Mouse (Mus musculus) megakaryocyte, adult 5-6 weeks (primary cell): Measurements from ENCODE around the gene Ccdc180. TPM values are rescaled to one million over a fixed set of nuclear protein-coding genes. Genes with fewer than 3 reads are reported as not detected.
A peak's percentile ranks its signal among the peaks of the same experiment; 100 is the strongest.

ENCODE experiments used
- ATAC-seq: 2 replicates; pipeline ENCODE4 v1.8.0; 2016; ENCODE audit warnings: mild to moderate bottlenecking, inconsistent platforms; ENCODE audit not compliant: poor library complexity, severe bottlenecking
- total RNA-seq, 2 experiments: library from RNA; stranded (forward) in 1 of 2; stranded (reverse) in 1 of 2; fragments of 153-499, 151-499 nt in 1 of 2; fragments of 221-1000, 200-1000 nt in 1 of 2; gene quantifications; 2 replicates each; pipeline versions ENCODE4 v1.2.3 to v1.2.4; 2015 to 2017

Gene Ccdc180
- total RNA-seq, 2 experiments from 2014 or later, result 0.62 to 3.0 TPM

GRCm38 (mm10) chr4:45909924-45910323 lies 19.8 kb downstream of the Ccdc180 start:
- ATAC-seq, result no peak

- ATAC-seq, result no peak
Observed at GRCm38 (mm10) chr4:45911256-45911655, 21.2 kb downstream of the Ccdc180 start.

- ATAC-seq, result no peak
Observed at GRCm38 (mm10) chr4:45911876-45912275, 21.8 kb downstream of the Ccdc180 start.

GRCm38 (mm10) chr4:45917091-45917490 lies 27.0 kb downstream of the Ccdc180 start:
- no peak for ATAC-seq

- no peak for ATAC-seq
Observed at GRCm38 (mm10) chr4:45921663-45922435, 31.7 kb downstream of the Ccdc180 start.

- no peak for ATAC-seq
Observed at GRCm38 (mm10) chr4:45924011-45924410, 33.9 kb downstream of the Ccdc180 start.

GRCm38 (mm10) chr4:45928561-45928960 lies 38.5 kb downstream of the Ccdc180 start:
- no peak for ATAC-seq

- ATAC-seq, result peak; percentile 91
Observed at GRCm38 (mm10) chr4:45941628-45942044, 51.5 kb downstream of the Ccdc180 start.

GRCm38 (mm10) chr4:45947729-45948128 lies 57.6 kb downstream of the Ccdc180 start:
- no peak for ATAC-seq

GRCm38 (mm10) chr4:45949109-45949848 lies 59.2 kb downstream of the Ccdc180 start:
- ATAC-seq, result peak; percentile 94

GRCm38 (mm10) chr4:45951830-45952229 lies 61.7 kb downstream of the Ccdc180 start:
- no peak for ATAC-seq

GRCm38 (mm10) chr4:45953025-45953919 lies 63.2 kb downstream of the Ccdc180 start:
- no peak for ATAC-seq

GRCm38 (mm10) chr4:45955235-45955634 lies 65.1 kb downstream of the Ccdc180 start:
- ATAC-seq, result no peak

- ATAC-seq, result no peak
Observed at GRCm38 (mm10) chr4:45956131-45956530, 66.0 kb downstream of the Ccdc180 start.

- ATAC-seq, result no peak
Observed at GRCm38 (mm10) chr4:45956706-45957105, 66.6 kb downstream of the Ccdc180 start.

- ATAC-seq, result no peak
Observed at GRCm38 (mm10) chr4:45964771-45965439, 74.8 kb downstream of the Ccdc180 start, which contains the start of gene Tdrd7. Tdrd7 (plus strand) TSS chr4:45965334.

GRCm38 (mm10) chr4:45965737-45966447 lies 75.8 kb downstream of the Ccdc180 start:
- peak; percentile 54 for ATAC-seq

- ATAC-seq, result no peak
Observed at GRCm38 (mm10) chr4:45966716-45967115, 76.6 kb downstream of the Ccdc180 start.

- no peak for ATAC-seq
Observed at GRCm38 (mm10) chr4:45967479-45968341, 77.6 kb downstream of the Ccdc180 start.
